Mouse (Mus musculus): ENCODE results near the gene Fance.

DNA sequence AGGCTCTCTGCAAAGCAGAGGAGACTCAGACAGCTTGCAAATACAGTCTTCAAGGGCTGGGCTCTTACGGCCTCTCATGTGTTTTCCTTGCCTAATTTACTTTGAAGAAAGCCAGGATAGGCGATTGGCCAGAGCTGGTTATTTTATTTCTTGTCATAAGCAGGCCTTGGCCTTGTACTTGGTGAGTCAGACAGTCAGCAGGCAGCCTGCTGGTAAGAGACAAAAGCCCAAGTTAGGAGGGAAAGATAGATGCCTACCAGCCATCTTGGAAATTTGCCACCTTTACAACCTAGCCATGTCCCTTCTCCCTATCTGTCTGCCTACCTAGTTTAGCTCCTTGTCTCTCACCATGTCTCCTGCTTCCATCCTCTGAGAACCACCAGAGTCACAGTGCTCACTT is 58.0 kb downstream of the Fance start:
- TF ChIP-seq CTCF (IDR thresholded peaks at IDR 0.05; ENCODE audit: borderline replicate concordance, insufficient read depth, low read length) (no peak), POLR2A (IDR thresholded peaks at IDR 0.05; ENCODE audit: low read depth, low read length) (no peak)

Data from embryonic fibroblast, embryonic 13.5 days (primary cell).